Comparison of ENCODE assay signal across 12 mouse cellular contexts in the genomic region with DNA sequence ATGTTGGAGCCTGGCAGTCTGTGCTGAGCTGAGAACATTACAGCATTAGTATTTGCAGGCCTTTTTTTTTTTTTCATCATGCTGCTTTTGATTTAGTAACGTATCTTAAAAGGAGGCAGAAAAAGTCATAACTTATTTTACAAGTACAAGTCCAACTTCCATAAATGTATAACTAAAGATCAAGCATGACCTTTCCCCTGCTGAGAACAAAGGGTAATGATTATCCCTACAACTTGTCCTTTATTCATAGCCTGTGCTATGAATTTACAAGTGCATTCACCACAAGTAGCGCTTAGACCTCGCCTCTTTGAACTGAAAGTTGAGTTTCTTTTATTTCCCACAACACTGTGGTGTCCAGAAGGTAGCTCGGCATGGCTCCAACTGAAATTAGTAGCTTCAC. TPM values are rescaled to one million over a fixed set of nuclear protein-coding genes. Genes with fewer than 3 reads are reported as not detected.
A peak's percentile ranks its signal among the peaks of the same experiment; 100 is the strongest.
DNase-seq lines count a peak whose midpoint lies in the region; ATAC-seq lines count a peak whose summit lies in the region.
"Had no signal": no experiment of that assay in that cellular context is flagged by ENCODE, and none has a peak within 500 bp of the region (broad histone marks: within the 10 kb centered on the region; RNA-seq: fewer than 3 reads in every experiment).

No protein-coding gene starts in this region.

- DNase-seq in embryonic facial prominence, embryonic 10.5 days (ENCODE audit: low spot score), result no peak
- no peak for DNase-seq in liver, embryonic 11.5 days (ENCODE audit: low spot score)
- no peak for DNase-seq in embryo, embryonic 11 days
- no peak for DNase-seq in left cerebral cortex, adult 8-10 months (ENCODE audit: low spot score in 2 of 2)
- DNase-seq: liver, embryonic 13.5 days; right cerebral cortex, adult 18-20 months had no signal

- ATAC-seq in embryonic facial prominence, embryonic 13.5 days (ENCODE audit: insufficient number of reproducible peaks, insufficient read depth, low FRiP score, low TSS enrichment, low read depth), result no peak
- no peak for ATAC-seq in liver, embryonic 16.5 days (ENCODE audit: low read depth)
- no peak for ATAC-seq in liver, embryonic 11.5 days (replicated peaks; ENCODE audit: low FRiP score)
- ATAC-seq in kidney, embryonic 15.5 days (replicated peaks; ENCODE audit: low FRiP score), result no peak
- no peak for ATAC-seq in neural tube, embryonic 14.5 days (ENCODE audit: low read depth)

- H3K27ac ChIP-seq in embryonic facial prominence, embryonic 13.5 days, result no peak overlapping the region
- H3K27ac ChIP-seq in embryonic facial prominence, embryonic 10.5 days (replicated peaks), result no peak overlapping the region
- no peak overlapping the region for H3K27ac ChIP-seq in liver, embryonic 16.5 days (ENCODE audit: low read length)
- H3K27ac ChIP-seq in liver, embryonic 11.5 days (ENCODE audit: low read depth, low read length), result no peak overlapping the region
- no peak overlapping the region for H3K27ac ChIP-seq in kidney, embryonic 15.5 days
- H3K27ac ChIP-seq in neural tube, embryonic 14.5 days (ENCODE audit: low read depth, low read length), result no peak overlapping the region
- H3K27ac ChIP-seq: liver, embryonic 13.5 days had no signal

- H3K4me2 ChIP-seq in embryonic facial prominence, embryonic 13.5 days, result peak overlapping the region; percentile 69
- H3K4me2 ChIP-seq in liver, embryonic 16.5 days (ENCODE audit: low read depth, low read length), result peak overlapping the region; percentile 75; the same call in 1 of the 2 replicates
- no peak overlapping the region for H3K4me2 ChIP-seq in liver, embryonic 11.5 days
- peak overlapping the region; percentile 78 for H3K4me2 ChIP-seq in kidney, embryonic 15.5 days
- peak overlapping the region; percentile 68 for H3K4me2 ChIP-seq in neural tube, embryonic 14.5 days (ENCODE audit: low read depth, low read length)

- no peaks in the 10 kb centered on the region for H3K9me3 ChIP-seq in embryonic facial prominence, embryonic 13.5 days
- no peaks in the 10 kb centered on the region for H3K9me3 ChIP-seq in embryonic facial prominence, embryonic 10.5 days
- no peaks in the 10 kb centered on the region for H3K9me3 ChIP-seq in liver, embryonic 16.5 days (replicated peaks; ENCODE audit: control insufficient read depth, low read length)
- no peaks in the 10 kb centered on the region for H3K9me3 ChIP-seq in liver, embryonic 11.5 days (ENCODE audit: control insufficient read depth, low read length)
- H3K9me3 ChIP-seq in kidney, embryonic 15.5 days (replicated peaks), result no peaks in the 10 kb centered on the region
- H3K9me3 ChIP-seq in neural tube, embryonic 14.5 days (ENCODE audit: control insufficient read depth, low read length), result no peaks in the 10 kb centered on the region
- H3K9me3 ChIP-seq: liver, embryonic 13.5 days had no signal

- H3K36me3 ChIP-seq in embryonic facial prominence, embryonic 13.5 days, result no peaks in the 10 kb centered on the region
- no peaks in the 10 kb centered on the region for H3K36me3 ChIP-seq in embryonic facial prominence, embryonic 10.5 days (replicated peaks)
- no peaks in the 10 kb centered on the region for H3K36me3 ChIP-seq in liver, embryonic 16.5 days (ENCODE audit: control insufficient read depth, insufficient read depth)
- H3K36me3 ChIP-seq in liver, embryonic 11.5 days (ENCODE audit: control insufficient read depth, insufficient read depth, low read length), result no peaks in the 10 kb centered on the region
- no peaks in the 10 kb centered on the region for H3K36me3 ChIP-seq in kidney, embryonic 15.5 days
- H3K36me3 ChIP-seq in neural tube, embryonic 14.5 days (ENCODE audit: control insufficient read depth, insufficient read depth, low read length), result no peaks in the 10 kb centered on the region
- H3K36me3 ChIP-seq: liver, embryonic 13.5 days had no signal

- no peaks in the 10 kb centered on the region for H3K27me3 ChIP-seq in embryonic facial prominence, embryonic 13.5 days
- no peaks in the 10 kb centered on the region for H3K27me3 ChIP-seq in embryonic facial prominence, embryonic 10.5 days (replicated peaks; ENCODE audit: low read depth, poor library complexity, severe bottlenecking)
- H3K27me3 ChIP-seq in liver, embryonic 16.5 days (ENCODE audit: control insufficient read depth, insufficient read depth, low read depth, low read length), result no peaks in the 10 kb centered on the region
- no peaks in the 10 kb centered on the region for H3K27me3 ChIP-seq in liver, embryonic 11.5 days (replicated peaks; ENCODE audit: control insufficient read depth, insufficient read depth, low read length)
- H3K27me3 ChIP-seq in kidney, embryonic 15.5 days, result no peaks in the 10 kb centered on the region
- H3K27me3 ChIP-seq in neural tube, embryonic 14.5 days (ENCODE audit: control insufficient read depth, insufficient read depth, low read length), result no peaks in the 10 kb centered on the region
- H3K27me3 ChIP-seq: liver, embryonic 13.5 days had no signal

- H3K4me3 ChIP-seq in embryonic facial prominence, embryonic 13.5 days, result no peak overlapping the region
- H3K4me3 ChIP-seq in embryonic facial prominence, embryonic 10.5 days, result no peak overlapping the region
- H3K4me3 ChIP-seq in liver, embryonic 16.5 days (ENCODE audit: low read depth, low read length), result no peak overlapping the region
- H3K4me3 ChIP-seq in liver, embryonic 11.5 days (ENCODE audit: low read depth, low read length), result no peak overlapping the region
- peak overlapping the region; percentile 66; the same call in 1 of the 2 replicates for H3K4me3 ChIP-seq in kidney, embryonic 15.5 days (replicated peaks)
- H3K4me3 ChIP-seq in neural tube, embryonic 14.5 days (ENCODE audit: low read depth, low read length), result no peak overlapping the region

- 81% methylated on average over 4 of the region's 4 CpGs for WGBS in embryonic facial prominence, embryonic 13.5 days
- 88% methylated on average over 4 of the region's 4 CpGs for WGBS in embryonic facial prominence, embryonic 10.5 days
- WGBS in liver, embryonic 16.5 days (ENCODE audit: insufficient replicate concordance), result 67% methylated on average over 4 of the region's 4 CpGs
- 78% methylated on average over 4 of the region's 4 CpGs for WGBS in liver, embryonic 11.5 days
- 82% methylated on average over 4 of the region's 4 CpGs for WGBS in kidney, embryonic 15.5 days
- 75% methylated on average over 4 of the region's 4 CpGs for WGBS in neural tube, embryonic 14.5 days

- H3K9ac ChIP-seq in embryonic facial prominence, embryonic 13.5 days, result no peak overlapping the region
- no peak overlapping the region for H3K9ac ChIP-seq in liver, embryonic 16.5 days (ENCODE audit: low read depth, low read length)
- no peak overlapping the region for H3K9ac ChIP-seq in liver, embryonic 11.5 days (ENCODE audit: low read depth, low read length)
- H3K9ac ChIP-seq in kidney, embryonic 15.5 days, result no peak overlapping the region
- no peak overlapping the region for H3K9ac ChIP-seq in neural tube, embryonic 14.5 days (replicated peaks; ENCODE audit: low read depth, low read length)

- peaks cover 14% of the 10 kb centered on the region for H3K4me1 ChIP-seq in embryonic facial prominence, embryonic 13.5 days
- peaks cover 7% of the 10 kb centered on the region; the same call in 1 of the 2 replicates for H3K4me1 ChIP-seq in embryonic facial prominence, embryonic 10.5 days
- H3K4me1 ChIP-seq in liver, embryonic 16.5 days (ENCODE audit: control insufficient read depth, low read depth, low read length), result no peaks in the 10 kb centered on the region
- peaks cover 3% of the 10 kb centered on the region; the same call in 1 of the 2 replicates for H3K4me1 ChIP-seq in liver, embryonic 11.5 days (replicated peaks; ENCODE audit: control insufficient read depth, insufficient read depth, low read length)
- peaks cover 9% of the 10 kb centered on the region; the same call in 1 of the 2 replicates for H3K4me1 ChIP-seq in kidney, embryonic 15.5 days
- 0 out of 2 replicates have a peak, but pooled peaks cover 3% of the 10 kb centered on the region for H3K4me1 ChIP-seq in neural tube, embryonic 14.5 days (ENCODE audit: control insufficient read depth, insufficient read depth, low read length)

RNA-seq across cellular contexts. Expression of a gene that starts 1.5 kb away (rescaled TPM):
- 12.2 and 12.3 TPM in 2 replicates for polyA plus RNA-seq in embryonic facial prominence, embryonic 13.5 days (2015; fragmentation: Nextera tagmentation; extraction: Ambion mirVana)
- 8.3 TPM in 2 replicates for polyA plus RNA-seq in embryonic facial prominence, embryonic 10.5 days (2016; fragmentation: Nextera tagmentation; extraction: Ambion mirVana)
- 4.4 and 4.6 TPM in 2 replicates for polyA plus RNA-seq in liver, embryonic 16.5 days (2015; fragmentation: Nextera tagmentation; extraction: Ambion mirVana)
- polyA plus RNA-seq in liver, embryonic 11.5 days (2014; fragmentation: Nextera tagmentation; extraction: Ambion mirVana), result 4.7 and 6.2 TPM in 2 replicates
- 11.9 and 12.2 TPM in 2 replicates for polyA plus RNA-seq in kidney, embryonic 15.5 days (2015; fragmentation: Nextera tagmentation; extraction: Ambion mirVana)
- 63.3 and 68.8 TPM in 2 replicates for polyA plus RNA-seq in neural tube, embryonic 14.5 days (2014; fragmentation: Nextera tagmentation; extraction: Ambion mirVana)
- 10 to 100 TPM; 18.6 to 21.8 (median 20.3) TPM for total RNA-seq in left cerebral cortex, adult 8-10 months (2022)

RNA-seq across cellular contexts. Expression of a gene that starts 30.5 kb away (rescaled TPM):
- polyA plus RNA-seq in embryonic facial prominence, embryonic 13.5 days (2015; fragmentation: Nextera tagmentation; extraction: Ambion mirVana), result 5.2 and 9.2 TPM in 2 replicates
- polyA plus RNA-seq in embryonic facial prominence, embryonic 10.5 days (2016; fragmentation: Nextera tagmentation; extraction: Ambion mirVana), result 0.11 TPM in 1 of 2 replicates, not detected in the other
- polyA plus RNA-seq in liver, embryonic 16.5 days (2015; fragmentation: Nextera tagmentation; extraction: Ambion mirVana), result not detected in 2 replicates
- not detected in 2 replicates for polyA plus RNA-seq in liver, embryonic 11.5 days (2014; fragmentation: Nextera tagmentation; extraction: Ambion mirVana)
- 1.3 TPM in 1 of 2 replicates, not detected in the other for polyA plus RNA-seq in kidney, embryonic 15.5 days (2015; fragmentation: Nextera tagmentation; extraction: Ambion mirVana)
- 0.22 TPM in 1 of 2 replicates, not detected in the other for polyA plus RNA-seq in neural tube, embryonic 14.5 days (2014; fragmentation: Nextera tagmentation; extraction: Ambion mirVana)
- total RNA-seq in left cerebral cortex, adult 8-10 months (2022), result not detected
- polyA plus RNA-seq: liver, embryonic 13.5 days had no signal

RNA-seq across cellular contexts. Expression of a gene that starts 47.5 kb away (rescaled TPM):
- not detected in 2 replicates for polyA plus RNA-seq in embryonic facial prominence, embryonic 13.5 days (2015; fragmentation: Nextera tagmentation; extraction: Ambion mirVana)
- not detected in 2 replicates for polyA plus RNA-seq in embryonic facial prominence, embryonic 10.5 days (2016; fragmentation: Nextera tagmentation; extraction: Ambion mirVana)
- polyA plus RNA-seq in liver, embryonic 16.5 days (2015; fragmentation: Nextera tagmentation; extraction: Ambion mirVana), result not detected in 2 replicates
- not detected in 2 replicates for polyA plus RNA-seq in liver, embryonic 11.5 days (2014; fragmentation: Nextera tagmentation; extraction: Ambion mirVana)
- polyA plus RNA-seq in kidney, embryonic 15.5 days (2015; fragmentation: Nextera tagmentation; extraction: Ambion mirVana), result not detected in 2 replicates
- polyA plus RNA-seq in neural tube, embryonic 14.5 days (2014; fragmentation: Nextera tagmentation; extraction: Ambion mirVana), result not detected in 2 replicates
- total RNA-seq in left cerebral cortex, adult 8-10 months (2022), result not detected
- polyA plus RNA-seq: gonadal fat pad, adult 2 months; liver, embryonic 13.5 days; testis, adult 2 months had no signal

RNA-seq across cellular contexts. Expression of a gene that starts 50.9 kb away (rescaled TPM):
- polyA plus RNA-seq in embryonic facial prominence, embryonic 13.5 days (2015; fragmentation: Nextera tagmentation; extraction: Ambion mirVana), result 2.3 and 3.5 TPM in 2 replicates
- 0.30 and 0.31 TPM in 2 replicates for polyA plus RNA-seq in embryonic facial prominence, embryonic 10.5 days (2016; fragmentation: Nextera tagmentation; extraction: Ambion mirVana)
- not detected in 2 replicates for polyA plus RNA-seq in liver, embryonic 16.5 days (2015; fragmentation: Nextera tagmentation; extraction: Ambion mirVana)
- polyA plus RNA-seq in liver, embryonic 11.5 days (2014; fragmentation: Nextera tagmentation; extraction: Ambion mirVana), result 0.25 TPM in 1 of 2 replicates, not detected in the other
- polyA plus RNA-seq in kidney, embryonic 15.5 days (2015; fragmentation: Nextera tagmentation; extraction: Ambion mirVana), result 0.40 and 0.59 TPM in 2 replicates
- 3.9 and 4.3 TPM in 2 replicates for polyA plus RNA-seq in neural tube, embryonic 14.5 days (2014; fragmentation: Nextera tagmentation; extraction: Ambion mirVana)
- under 1 TPM in 2 of 4 experiments, not detected in 2; 0.25 to 0.58 TPM for total RNA-seq in left cerebral cortex, adult 8-10 months (2022)
- polyA plus RNA-seq: liver, embryonic 13.5 days had no signal
